Mouse (Mus musculus) myocyte (in vitro differentiated cells): ENCODE data around the gene Csrp2. TPM values are rescaled to one million over a fixed set of nuclear protein-coding genes. Genes with fewer than 3 reads are reported as not detected.

ENCODE experiments used
- H3K27me3 ChIP-seq: one replicate; pipeline ENCODE4 v1.6.1; 2011; ENCODE audit not compliant: control insufficient read depth, insufficient read depth, insufficient read length
- H3K36me3 ChIP-seq: one replicate; pipeline ENCODE4 v1.6.1; 2011; ENCODE audit not compliant: control insufficient read depth, insufficient read depth
- H3K4me2 ChIP-seq: one replicate; pipeline ENCODE4 v1.6.1; 2011; ENCODE audit warnings: low read depth, control low read depth
- H3K4me3 ChIP-seq: one replicate; pipeline ENCODE4 v1.5.1; 2011; ENCODE audit warnings: mild to moderate bottlenecking, control low read depth, moderate library complexity
- H3K79me2 ChIP-seq: one replicate; pipeline ENCODE4 v1.6.1; 2011; ENCODE audit not compliant: control insufficient read depth, insufficient read depth
- H3ac ChIP-seq: one replicate; pipeline ENCODE4 v1.6.1; 2011; ENCODE audit not compliant: control insufficient read depth, insufficient read length
- CEBPB ChIP-seq: IDR thresholded peaks from 2 replicates; pipeline ENCODE4 v1.6.1; 2011; ENCODE audit warnings: mild to moderate bottlenecking, moderate library complexity; ENCODE audit not compliant: poor library complexity, insufficient read depth, severe bottlenecking
- E2F4 ChIP-seq: IDR thresholded peaks from one replicate; pipeline ENCODE4 v1.6.1; 2011; ENCODE audit warnings: mild to moderate bottlenecking, control low read depth, moderate library complexity; ENCODE audit not compliant: insufficient read depth
- MAX ChIP-seq: IDR thresholded peaks from one replicate; pipeline ENCODE4 v1.6.1; 2011; ENCODE audit warnings: low read depth, mild to moderate bottlenecking, control low read depth
- MYOD1 ChIP-seq, 3 experiments: IDR thresholded peaks; one replicate each; pipeline ENCODE4 v1.6.1; 2011; ENCODE audit warnings: control low read depth in 2 of 3, low read depth in 2 of 3, mild to moderate bottlenecking in 2 of 3, moderate library complexity in 1 of 3; ENCODE audit not compliant: insufficient read length in 2 of 3, control insufficient read depth in 1 of 3
- MYOG ChIP-seq, 3 experiments: IDR thresholded peaks; one replicate each; pipeline ENCODE4 v1.6.1; 2011; ENCODE audit warnings: control low read depth in 2 of 3, low read depth in 2 of 3, mild to moderate bottlenecking in 2 of 3; ENCODE audit not compliant: insufficient read length in 2 of 3, control insufficient read depth in 1 of 3, insufficient read depth in 1 of 3
- POLR2A ChIP-seq: IDR thresholded peaks from one replicate; pipeline ENCODE4 v1.6.1; 2011; ENCODE audit warnings: low read depth, mild to moderate bottlenecking, control low read depth, moderate library complexity; ENCODE audit not compliant: insufficient read length
- POLR2AphosphoS2 ChIP-seq: IDR thresholded peaks from one replicate; pipeline ENCODE4 v1.6.1; 2011; ENCODE audit warnings: low read depth, control low read depth; ENCODE audit not compliant: insufficient read length
- REST ChIP-seq: IDR thresholded peaks from one replicate; pipeline ENCODE4 v1.6.1; 2011; ENCODE audit warnings: mild to moderate bottlenecking, control low read depth, moderate library complexity; ENCODE audit not compliant: insufficient read depth, insufficient read length
- SRF ChIP-seq: IDR thresholded peaks from one replicate; pipeline ENCODE4 v1.6.1; 2011; ENCODE audit warnings: low read depth; ENCODE audit not compliant: control insufficient read depth, insufficient read length
- TCF12 ChIP-seq: IDR thresholded peaks from one replicate; pipeline ENCODE4 v1.6.1; 2011; ENCODE audit warnings: mild to moderate bottlenecking, control low read depth; ENCODE audit not compliant: poor library complexity, insufficient read depth, severe bottlenecking
- TCF3 ChIP-seq: IDR thresholded peaks from one replicate; pipeline ENCODE4 v1.6.1; 2011; ENCODE audit warnings: low read depth, control low read depth; ENCODE audit not compliant: insufficient read length
- USF1 ChIP-seq: IDR thresholded peaks from one replicate; pipeline ENCODE4 v1.6.1; 2011; ENCODE audit warnings: low read depth, mild to moderate bottlenecking, control low read depth, moderate library complexity
- polyA plus RNA-seq: library from polyadenylated mRNA; unstranded; fragments of >200 nt; fragmentation: generic; extraction: Trizol; gene quantifications from one replicate; pipeline ENCODE4 v1.2.1, GENCODE M21; 2012; ENCODE audit warnings: missing spikeins

The Csrp2 gene
- polyA plus RNA-seq, 1 experiment = 264 TPM

DNA sequence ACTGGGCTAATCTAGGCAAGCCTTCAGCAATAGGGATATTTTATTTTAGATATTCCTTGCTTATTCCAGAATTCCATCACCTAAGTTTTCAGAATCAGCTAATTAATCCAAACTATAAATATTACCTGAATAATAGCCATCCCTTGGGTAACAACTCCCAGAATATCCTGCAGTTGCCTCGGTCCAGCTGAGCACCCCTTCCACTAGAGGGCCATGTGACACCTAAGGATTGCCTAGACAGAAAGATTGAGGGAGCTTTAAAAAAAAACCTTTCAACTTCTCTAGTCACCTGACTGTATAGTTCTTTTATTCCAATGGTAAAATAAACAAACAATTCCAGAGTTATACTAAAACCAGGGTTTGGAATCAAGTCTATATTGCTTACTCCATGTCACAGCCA is 42.6 kb downstream of the Csrp2 start:
- no peak for TF ChIP-seq TCF12
- TF ChIP-seq MYOD1 (IDR thresholded peaks at IDR 0.05; ENCODE audit: control insufficient read depth in 1 of 3, insufficient read length in 2 of 3, low read depth in 2 of 3) = no peak
- peak; percentile 8 for TF ChIP-seq USF1
- Histone ChIP-seq H3K79me2 (no peaks in the 10 kb centered on the region), H3K36me3 (peaks cover 21% of the 10 kb centered on the region), H3ac (no peak overlapping the region), H3K27me3 (no peaks in the 10 kb centered on the region), H3K4me3 (no peak overlapping the region), H3K4me2 (no peak overlapping the region)

DNA sequence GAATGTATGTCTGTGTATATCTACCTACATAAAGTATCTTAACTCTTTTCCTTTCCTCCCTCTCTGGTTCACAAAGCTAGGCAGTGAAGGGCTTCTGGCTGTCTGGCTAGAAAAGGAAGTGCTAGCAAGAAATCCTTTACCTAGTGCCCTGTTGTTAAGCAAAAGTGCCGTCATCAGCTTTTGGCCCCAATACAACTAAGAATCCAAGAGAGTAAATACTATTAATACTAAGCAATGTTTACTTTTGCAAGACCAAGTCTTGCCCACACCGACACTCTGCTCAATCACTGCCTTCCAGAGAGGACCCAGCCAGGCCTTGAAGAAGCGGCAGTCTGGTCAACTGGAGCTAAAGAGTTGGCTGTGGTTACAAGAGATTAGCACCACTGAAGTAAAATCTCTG is 51.5 kb downstream of the Csrp2 start:
- peaks cover 32% of the 10 kb centered on the region for H3K36me3 ChIP-seq

GRCm38 (mm10) chr10:110971483-110971882 is 51.9 kb downstream of the Csrp2 start:
- Histone ChIP-seq H3K4me3 (no peak overlapping the region), H3K36me3 (peaks cover 32% of the 10 kb centered on the region), H3K4me2 (no peak overlapping the region), H3K79me2 (no peaks in the 10 kb centered on the region), H3ac (no peak overlapping the region), H3K27me3 (no peaks in the 10 kb centered on the region)
- no peak for TF ChIP-seq USF1
- TF ChIP-seq E2F4 = no peak
- no peak for TF ChIP-seq TCF12
- no peak for TF ChIP-seq POLR2AphosphoS2
- no peak for TF ChIP-seq TCF3
- TF ChIP-seq SRF = no peak
- no peak for TF ChIP-seq REST
- TF ChIP-seq CEBPB = no peak
- no peak for TF ChIP-seq POLR2A

More for the DNA sequence above, 51.5 kb downstream of the Csrp2 start:
- no peak for TF ChIP-seq TCF3
- TF ChIP-seq E2F4 = no peak
- no peak for TF ChIP-seq CEBPB
- no peak for TF ChIP-seq POLR2A
- no peak for TF ChIP-seq REST
- no peak for TF ChIP-seq USF1
- no peak for TF ChIP-seq TCF12
- TF ChIP-seq POLR2AphosphoS2 = no peak
- TF ChIP-seq MAX = no peak
- TF ChIP-seq SRF = no peak
- TF ChIP-seq MYOD1 (IDR thresholded peaks at IDR 0.05; ENCODE audit: control insufficient read depth in 1 of 3, insufficient read length in 2 of 3, low read depth in 2 of 3) = no peak
- TF ChIP-seq MYOG (IDR thresholded peaks at IDR 0.05; ENCODE audit: control insufficient read depth in 1 of 3, insufficient read depth in 1 of 3, insufficient read length in 2 of 3, low read depth in 2 of 3) = no peak
- no peak overlapping the region for H3K4me3 ChIP-seq
- no peaks in the 10 kb centered on the region for H3K27me3 ChIP-seq
- no peaks in the 10 kb centered on the region for H3K79me2 ChIP-seq
- no peak overlapping the region for H3ac ChIP-seq
- H3K4me2 ChIP-seq = no peak overlapping the region

DNA sequence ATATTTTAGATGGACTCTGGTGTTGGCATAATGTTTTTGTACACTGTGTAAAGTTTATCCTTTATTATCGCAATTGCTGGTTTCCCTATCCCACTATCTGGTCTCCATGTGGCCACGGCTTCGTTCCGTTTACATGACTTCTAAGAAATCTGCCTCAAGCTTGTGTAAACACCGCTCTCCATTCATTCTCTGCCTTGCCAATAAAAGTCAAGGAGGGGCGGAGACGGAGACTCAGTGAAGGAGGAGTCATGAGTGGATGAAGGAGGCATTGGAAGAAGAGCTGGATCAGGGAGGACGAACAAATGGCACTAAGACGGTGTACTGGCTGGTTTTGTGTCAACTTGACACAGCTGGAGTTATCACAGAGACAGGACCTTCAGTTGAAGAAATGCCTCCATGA is 52.4 kb downstream of the Csrp2 start:
- no peak overlapping the region for H3K4me3 ChIP-seq
- TF ChIP-seq POLR2AphosphoS2 (no peak), CEBPB (no peak), TCF12 (no peak), MYOG (IDR thresholded peaks at IDR 0.05; ENCODE audit: control insufficient read depth in 1 of 3, insufficient read depth in 1 of 3, insufficient read length in 2 of 3, low read depth in 2 of 3) (no peak), REST (no peak)
- H3K4me2 ChIP-seq = no peak overlapping the region
- peaks cover 32% of the 10 kb centered on the region for H3K36me3 ChIP-seq
- H3K79me2 ChIP-seq = no peaks in the 10 kb centered on the region
- no peaks in the 10 kb centered on the region for H3K27me3 ChIP-seq
- H3ac ChIP-seq = no peak overlapping the region

DNA sequence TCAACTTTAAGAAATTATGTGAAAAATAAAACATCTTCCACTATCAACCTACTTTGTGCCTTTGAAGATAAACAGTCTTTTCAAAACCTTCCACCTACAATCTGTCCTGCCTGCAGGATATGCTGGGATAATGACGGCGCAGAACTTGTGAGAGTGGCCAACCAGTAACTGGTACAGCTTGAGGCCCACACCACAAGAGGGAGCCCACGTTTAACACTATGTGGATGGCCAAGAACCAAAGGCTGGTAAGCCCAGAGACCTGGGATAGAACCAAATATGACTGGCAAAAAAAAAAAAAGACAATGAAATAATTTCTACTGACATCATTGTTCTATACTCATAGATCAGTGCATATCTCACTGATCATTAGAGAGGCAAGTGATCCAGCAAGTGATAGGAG is 54.9 kb downstream of the Csrp2 start:
- H3K36me3 ChIP-seq = peaks cover 27% of the 10 kb centered on the region
- no peaks in the 10 kb centered on the region for H3K79me2 ChIP-seq
- H3ac ChIP-seq = no peak overlapping the region
- TF ChIP-seq MAX = no peak
- TF ChIP-seq CEBPB = no peak
- no peak for TF ChIP-seq POLR2AphosphoS2
- no peak for TF ChIP-seq SRF
- TF ChIP-seq E2F4 = no peak
- no peaks in the 10 kb centered on the region for H3K27me3 ChIP-seq
- H3K4me3 ChIP-seq = no peak overlapping the region
- no peak overlapping the region for H3K4me2 ChIP-seq

DNA sequence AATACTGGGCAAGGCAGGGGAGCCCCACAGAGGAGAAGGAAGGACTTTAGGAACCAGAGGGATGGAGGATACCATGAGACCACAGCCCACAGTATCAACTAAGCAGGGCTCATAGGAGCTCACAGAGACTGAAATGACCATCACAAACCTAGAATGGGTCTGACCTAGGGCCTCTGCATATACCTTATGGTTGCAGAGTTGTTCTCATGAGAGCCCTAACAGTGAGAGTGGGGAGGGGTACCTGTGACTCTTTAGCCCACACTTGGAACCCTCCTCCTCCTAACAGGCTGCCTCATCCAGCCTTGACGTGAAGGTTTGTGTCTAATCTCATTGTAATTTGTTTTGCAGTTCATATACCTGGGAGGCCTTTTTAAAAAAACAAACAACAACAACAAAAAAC is 55.3 kb downstream of the Csrp2 start:
- Histone ChIP-seq H3K4me3 (no peak overlapping the region), H3K4me2 (no peak overlapping the region), H3K79me2 (no peaks in the 10 kb centered on the region), H3K27me3 (no peaks in the 10 kb centered on the region), H3K36me3 (peaks cover 25% of the 10 kb centered on the region), H3ac (no peak overlapping the region)
- TF ChIP-seq E2F4 (no peak), MAX (no peak), POLR2A (no peak), REST (no peak), USF1 (no peak), MYOD1 (IDR thresholded peaks at IDR 0.05; ENCODE audit: control insufficient read depth in 1 of 3, insufficient read length in 2 of 3, low read depth in 2 of 3) (no peak), MYOG (IDR thresholded peaks at IDR 0.05; ENCODE audit: control insufficient read depth in 1 of 3, insufficient read depth in 1 of 3, insufficient read length in 2 of 3, low read depth in 2 of 3) (no peak), TCF3 (no peak), CEBPB (no peak), POLR2AphosphoS2 (no peak), TCF12 (no peak), SRF (no peak)
